ENCODE assay signal across 28 mouse cellular contexts in genomic region chr4:40834232-40834786, GRCm38 (mm10). TPM values are rescaled to one million over a fixed set of nuclear protein-coding genes. Genes with fewer than 3 reads are reported as not detected.
A peak's percentile ranks its signal among the peaks of the same experiment; 100 is the strongest.
DNase-seq lines count a peak whose midpoint lies in the region; ATAC-seq and TF ChIP-seq lines count a peak whose summit lies in the region.
"Had no signal": no experiment of that assay in that cellular context is flagged by ENCODE, and none has a peak within 500 bp of the region (broad histone marks: within the 10 kb centered on the region; RNA-seq: fewer than 3 reads in every experiment).

No protein-coding gene starts in this region.

- H3K4me1 ChIP-seq in heart, adult 2 months (ENCODE audit: control insufficient read depth, insufficient read depth, low read length): peaks cover 30% of the 10 kb centered on the region
- H3K4me1 ChIP-seq in heart, embryonic 10.5 days: peaks cover 43% of the 10 kb centered on the region
- peaks cover 39% of the 10 kb centered on the region for H3K4me1 ChIP-seq in kidney, embryonic 15.5 days
- H3K4me1 ChIP-seq: midbrain, embryonic 15.5 days had no signal

- no peak overlapping the region for H3K9ac ChIP-seq in heart, adult 2 months (ENCODE audit: low read depth, low read length)
- H3K9ac ChIP-seq in kidney, embryonic 15.5 days: no peak overlapping the region
- H3K9ac ChIP-seq: forebrain, embryonic 13.5 days; heart, embryonic 13.5 days; hindbrain, embryonic 12.5 days; liver, embryonic 13.5 days; midbrain, embryonic 15.5 days had no signal

- no peaks in the 10 kb centered on the region for H3K27me3 ChIP-seq in heart, adult 2 months (ENCODE audit: control insufficient read depth, insufficient read depth, low read length)
- no peaks in the 10 kb centered on the region for H3K27me3 ChIP-seq in heart, embryonic 10.5 days (ENCODE audit: insufficient read depth, poor library complexity, severe bottlenecking)
- H3K27me3 ChIP-seq in kidney, embryonic 15.5 days: no peaks in the 10 kb centered on the region
- H3K27me3 ChIP-seq: forebrain, embryonic 13.5 days; heart, embryonic 13.5 days; hindbrain, embryonic 12.5 days; liver, embryonic 13.5 days; midbrain, embryonic 15.5 days had no signal

- H3K27ac ChIP-seq in heart, adult 2 months: peak overlapping the region; percentile 12; the same call in 1 of the 2 replicates
- no peak overlapping the region for H3K27ac ChIP-seq in heart, embryonic 10.5 days
- no peak overlapping the region for H3K27ac ChIP-seq in kidney, embryonic 15.5 days
- H3K27ac ChIP-seq: forebrain, embryonic 13.5 days; heart, embryonic 13.5 days; hindbrain, embryonic 12.5 days; hindbrain, postnatal 0 days; liver, embryonic 13.5 days; macrophage; midbrain, embryonic 15.5 days; stomach, postnatal 0 days had no signal

- no peak for ATAC-seq in kidney, embryonic 15.5 days (replicated peaks; ENCODE audit: low FRiP score)
- ATAC-seq: forebrain, embryonic 13.5 days; hindbrain, postnatal 0 days; intestine, postnatal 0 days; lung, postnatal 0 days; midbrain, embryonic 15.5 days had no signal

- H3K79me2 ChIP-seq in heart, adult 2 months (replicated peaks; ENCODE audit: control insufficient read depth, insufficient read depth, low read length): peaks cover 15% of the 10 kb centered on the region

- intact Hi-C loops in heart, adult 2 months (cut with DNase I): no loop called here

- TF ChIP-seq CTCF in heart, adult 2 months (IDR thresholded peaks at IDR 0.05): no peak

- H3K36me3 ChIP-seq in heart, adult 2 months (ENCODE audit: control insufficient read depth, insufficient read depth, low read length): peaks cover 26% of the 10 kb centered on the region
- no peaks in the 10 kb centered on the region for H3K36me3 ChIP-seq in heart, embryonic 10.5 days
- H3K36me3 ChIP-seq in kidney, embryonic 15.5 days: no peaks in the 10 kb centered on the region
- H3K36me3 ChIP-seq: hindbrain, embryonic 12.5 days; midbrain, embryonic 15.5 days had no signal

- no peak for DNase-seq in heart, adult 2 months
- DNase-seq in heart, embryonic 10.5 days (ENCODE audit: low spot score): no peak
- peak; percentile 41 for DNase-seq in thymus, postnatal 14 days
- no peak for DNase-seq in thymus, adult 18-20 months
- peak; percentile 43 for DNase-seq in T-cell, adult 2 months (ENCODE audit: low spot score)
- DNase-seq in urinary bladder, postnatal 10 days (ENCODE audit: low spot score): no peak
- DNase-seq: adrenal gland, postnatal 14 days; cerebellum, adult 11 months; cerebellum, adult 9-10 months; cerebellum, postnatal 36 days; gastrocnemius, postnatal 14 days; kidney, postnatal 25 days; left cerebral cortex, postnatal 4 days; liver, embryonic 13.5 days; lung, adult 18-20 months; right cerebral cortex, postnatal 25 days; spleen, adult 18-20 months had no signal

- no peak overlapping the region for H3K4me3 ChIP-seq in heart, adult 2 months
- H3K4me3 ChIP-seq in heart, embryonic 10.5 days: no peak overlapping the region
- H3K4me3 ChIP-seq in kidney, embryonic 15.5 days (replicated peaks): no peak overlapping the region
- H3K4me3 ChIP-seq: forebrain, embryonic 13.5 days; heart, embryonic 13.5 days; hindbrain, embryonic 12.5 days; liver, embryonic 13.5 days; midbrain, embryonic 15.5 days had no signal

- no peak for TF ChIP-seq EP300 in heart, adult 2 months (IDR thresholded peaks at IDR 0.05; ENCODE audit: insufficient read depth, low read depth, low read length)

- WGBS in heart, adult 2 months: 83% methylated on average over 4 of the region's 4 CpGs
- WGBS in heart, embryonic 10.5 days: 90% methylated on average over 4 of the region's 4 CpGs
- WGBS in kidney, embryonic 15.5 days: 91% methylated on average over 4 of the region's 4 CpGs

- H3K4me2 ChIP-seq in kidney, embryonic 15.5 days: no peak overlapping the region
- H3K4me2 ChIP-seq: forebrain, embryonic 13.5 days; heart, embryonic 13.5 days; hindbrain, embryonic 12.5 days; liver, embryonic 13.5 days; midbrain, embryonic 15.5 days had no signal

- no peaks in the 10 kb centered on the region for H3K9me3 ChIP-seq in heart, embryonic 10.5 days
- H3K9me3 ChIP-seq in kidney, embryonic 15.5 days (replicated peaks): no peaks in the 10 kb centered on the region
- H3K9me3 ChIP-seq: forebrain, embryonic 13.5 days; G1E; heart, embryonic 13.5 days; hindbrain, embryonic 12.5 days; liver, embryonic 13.5 days; midbrain, embryonic 15.5 days had no signal

- TF ChIP-seq POLR2A in heart, adult 2 months (IDR thresholded peaks at IDR 0.05; ENCODE audit: insufficient read depth, low read depth, low read length): no peak

RNA-seq across cellular contexts. Expression of gene B4galt1, which starts 19.5 kb away (rescaled TPM):
- 10 to 100 TPM; 68.7 to 69.7 TPM for total RNA-seq in heart, adult 2 months (2021)
- 42.6 and 57.4 TPM in 2 replicates for polyA plus RNA-seq in heart, adult 2 months (2012; rRNA removed)
- 38.1 and 47.1 TPM in 2 replicates for polyA plus RNA-seq in heart, embryonic 10.5 days (2016; fragmentation: Nextera tagmentation; extraction: Ambion mirVana)
- polyA plus RNA-seq in kidney, embryonic 15.5 days (2015; fragmentation: Nextera tagmentation; extraction: Ambion mirVana): 46.3 and 46.4 TPM in 2 replicates

Comparison
In these comparisons a context has a peak if more than half of its experiments do, and no peak if none do; other contexts are left out.
1. DNase-seq: peak in thymus, postnatal 14 days (single experiment) and T-cell, adult 2 months (single experiment); none in heart, adult 2 months (0 of 2), heart, embryonic 10.5 days (single experiment), thymus, adult 18-20 months (0 of 2) and urinary bladder, postnatal 10 days (single experiment).